Mouse (Mus musculus): Measurements from ENCODE around the gene Mcm3.

DNA sequence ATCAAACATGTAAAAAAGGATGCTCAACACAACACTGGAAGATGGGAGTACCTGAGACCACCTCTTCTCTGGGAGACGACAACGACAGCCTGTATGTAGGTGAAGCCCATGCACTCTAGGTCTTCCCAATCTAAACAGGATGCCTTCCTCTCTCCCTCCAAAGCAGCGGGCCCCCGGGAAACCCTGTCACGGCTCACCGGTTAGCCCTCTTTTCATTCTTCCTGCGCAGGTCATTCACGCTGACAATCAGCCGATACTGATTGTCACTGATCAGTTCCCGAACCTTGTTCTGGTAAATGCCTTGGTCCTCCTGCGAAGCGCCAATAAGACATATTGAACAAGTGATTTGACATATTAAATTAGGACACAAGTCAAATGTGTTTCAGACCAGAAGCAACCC lies 2.5 kb downstream of the Mcm3 start:
- TF ChIP-seq CTCF (IDR thresholded peaks at IDR 0.05; ENCODE audit: borderline replicate concordance, control insufficient read depth, extremely low read depth, insufficient read depth, low read length, poor library complexity) (no peak), POLR2A (IDR thresholded peaks at IDR 0.05; ENCODE audit: control insufficient read depth, extremely low read depth, insufficient read depth, low read length, poor library complexity) (no peak)
